Mouse (Mus musculus): Measurements from ENCODE around the gene Gm49369.
"Not testable (repeated sequence)": the region's sequence is repeated elsewhere in the genome, so short reads cannot be mapped to it uniquely, and the experiment has no call there.

Gene Gm49369

GRCm38 (mm10) chr7:142371768-142372661, 10.5 kb downstream of the Gm49369 start:
- DNase-seq (ENCODE audit: low read depth in 2 of 2, low spot score in 2 of 2): no peak

DNA sequence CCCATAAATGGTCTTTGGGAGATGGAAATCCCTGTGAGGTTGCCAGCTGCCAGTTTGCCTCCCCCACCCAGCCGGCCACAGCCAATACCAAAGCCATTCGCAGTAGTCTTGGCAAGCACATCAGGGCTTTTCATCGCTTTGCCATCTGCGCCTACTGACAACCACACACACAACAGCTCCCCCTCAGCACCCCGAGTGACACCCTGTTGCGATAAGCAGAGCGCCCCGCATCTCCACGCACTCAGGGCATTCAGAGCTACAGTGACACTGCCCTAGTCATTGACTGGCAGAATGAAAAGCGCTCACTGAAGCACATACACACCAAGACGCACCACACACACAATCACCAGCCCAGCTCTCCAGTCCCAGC, 11.1 kb downstream of the Gm49369 start:
- DNase-seq (ENCODE audit: low read depth in 2 of 2, low spot score in 2 of 2): no peak

GRCm38 (mm10) chr7:142370937-142371336, 11.5 kb downstream of the Gm49369 start:
- no peak for DNase-seq (ENCODE audit: low read depth in 2 of 2, low spot score in 2 of 2)

DNA sequence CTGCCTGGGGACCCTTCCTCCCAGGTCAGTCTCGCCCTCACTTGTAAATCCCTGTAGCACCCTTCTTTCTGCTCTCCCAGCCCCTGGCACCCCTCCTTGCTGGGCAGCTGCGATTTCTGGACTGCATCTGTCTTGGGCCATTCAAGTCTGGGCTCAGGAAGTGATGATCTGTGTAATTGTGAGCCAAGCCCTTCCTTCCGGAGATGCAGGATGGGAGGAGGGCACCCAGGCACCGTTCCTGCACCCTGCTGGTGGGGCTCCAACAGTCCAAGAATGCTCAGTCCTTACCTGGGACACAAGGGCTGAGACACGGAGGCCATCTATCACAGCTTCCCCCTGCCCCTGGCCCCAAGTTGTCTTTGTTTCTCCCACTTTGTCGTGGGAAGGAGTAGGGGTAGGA, 12.6 kb downstream of the Gm49369 start:
- no peak for DNase-seq (ENCODE audit: low read depth in 2 of 2, low spot score in 2 of 2)

DNA sequence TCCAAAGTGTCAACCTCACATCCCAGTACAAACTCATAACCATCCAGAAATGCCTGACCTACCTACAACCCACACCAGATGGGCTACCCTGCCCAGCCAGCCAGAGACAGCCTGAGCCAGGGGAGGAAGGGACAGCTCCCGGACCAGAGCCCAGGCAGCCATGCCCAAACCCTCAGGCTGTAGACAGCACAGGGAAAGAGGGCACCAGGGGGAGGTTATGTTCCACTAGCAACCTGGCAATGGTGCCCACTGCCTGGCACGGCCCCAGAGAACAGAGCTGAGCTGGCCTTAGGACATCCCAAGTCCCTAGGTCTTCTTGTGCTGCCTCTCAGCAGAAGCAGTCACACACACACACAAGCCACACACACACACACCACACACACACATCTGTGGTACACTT, 13.6 kb downstream of the Gm49369 start:
- DNase-seq (ENCODE audit: low read depth in 2 of 2, low spot score in 2 of 2): no peak

DNA sequence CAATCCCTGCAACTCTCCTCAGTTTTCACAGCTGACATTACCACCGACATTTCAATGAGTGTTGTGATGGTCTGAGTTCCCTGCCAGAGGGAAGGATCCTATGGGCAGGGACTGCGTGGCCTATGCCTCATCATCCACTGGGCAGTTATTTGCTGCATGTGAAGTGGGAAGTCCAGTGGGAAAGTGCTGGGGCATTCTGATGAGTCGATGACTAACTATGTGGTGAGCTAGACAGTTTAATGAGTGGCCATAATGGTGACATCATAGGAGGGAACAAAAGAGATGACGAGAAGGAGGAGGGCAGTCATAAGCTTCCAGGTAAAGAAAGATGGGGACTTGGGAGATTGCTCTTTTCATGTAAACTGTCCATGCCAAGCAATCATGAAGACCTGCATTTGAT, 19.4 kb downstream of the Gm49369 start:
- no peak for DNase-seq (ENCODE audit: low read depth in 2 of 2, low spot score in 2 of 2)

GRCm38 (mm10) chr7:142360743-142361142, 21.7 kb downstream of the Gm49369 start:
- no peak for DNase-seq (ENCODE audit: low read depth in 2 of 2, low spot score in 2 of 2)

- no peak for DNase-seq (ENCODE audit: low read depth in 2 of 2, low spot score in 2 of 2)
These were observed 23.3 kb downstream of the Gm49369 start for GRCm38 (mm10) chr7:142359129-142359528.

- DNase-seq (ENCODE audit: low read depth in 2 of 2, low spot score in 2 of 2): no peak
These were observed 24.9 kb downstream of the Gm49369 start for GRCm38 (mm10) chr7:142357566-142357965.

- DNase-seq (ENCODE audit: low read depth in 2 of 2, low spot score in 2 of 2): no peak
These were observed 27.7 kb downstream of the Gm49369 start for GRCm38 (mm10) chr7:142354661-142355233.

GRCm38 (mm10) chr7:142353854-142354253, 28.6 kb downstream of the Gm49369 start:
- DNase-seq (ENCODE audit: low read depth in 2 of 2, low spot score in 2 of 2): peak; percentile 62 to 69

DNA sequence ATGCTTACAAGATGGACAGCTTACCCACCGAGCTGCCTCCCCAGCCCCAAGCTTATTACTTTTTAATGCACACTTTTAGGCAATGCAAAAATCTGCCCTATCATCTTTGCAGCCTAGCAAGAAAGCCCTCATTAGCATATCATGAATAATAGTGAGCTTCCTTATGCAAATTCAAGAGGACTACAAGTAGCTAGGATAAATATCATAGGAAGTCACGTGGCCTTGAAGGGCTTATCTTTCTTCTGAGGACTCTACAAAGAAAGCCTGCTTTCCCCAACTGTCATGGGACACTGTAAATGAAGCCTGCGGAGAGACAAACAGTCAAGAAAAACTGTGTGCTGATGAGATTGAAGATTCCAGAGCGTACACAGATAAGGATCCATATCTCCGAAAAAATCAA, 30.9 kb downstream of the Gm49369 start:
- DNase-seq (ENCODE audit: low read depth in 2 of 2, low spot score in 2 of 2): no peak

DNA sequence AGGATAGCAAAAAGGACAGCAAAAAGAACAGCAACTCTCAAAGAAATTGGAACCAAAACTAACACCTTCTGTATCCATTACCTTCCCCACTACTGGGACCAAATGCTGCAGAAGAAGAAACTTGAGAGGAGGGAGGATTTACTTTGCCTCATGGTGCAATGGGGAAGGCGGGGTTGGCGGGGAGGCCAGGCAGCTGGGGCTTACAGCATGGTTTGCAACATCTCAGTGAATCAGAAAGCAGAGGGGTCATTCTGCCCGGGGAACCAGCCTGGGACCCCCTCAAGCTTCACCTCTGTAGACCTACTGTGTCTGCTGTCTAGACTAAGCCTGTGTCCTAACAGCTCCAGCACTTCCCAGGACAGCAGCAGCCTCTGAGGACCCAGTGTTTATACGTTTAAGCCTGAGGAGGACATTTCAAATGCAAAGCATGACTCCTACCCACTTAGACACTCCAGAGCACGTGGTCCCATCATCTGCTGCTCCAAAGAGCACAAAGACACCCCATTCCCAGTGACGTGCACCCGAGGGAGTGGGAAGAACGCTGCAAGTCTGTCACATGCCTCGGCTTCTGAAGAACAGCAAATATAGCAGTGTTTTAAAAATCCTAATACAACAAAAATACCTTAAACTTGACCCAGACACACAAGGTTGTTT, 33.0 kb downstream of the Gm49369 start:
- no peak for DNase-seq (ENCODE audit: low read depth in 2 of 2, low spot score in 2 of 2)

GRCm38 (mm10) chr7:142347542-142347941, 34.9 kb downstream of the Gm49369 start:
- DNase-seq (ENCODE audit: low read depth in 2 of 2, low spot score in 2 of 2): no peak

DNA sequence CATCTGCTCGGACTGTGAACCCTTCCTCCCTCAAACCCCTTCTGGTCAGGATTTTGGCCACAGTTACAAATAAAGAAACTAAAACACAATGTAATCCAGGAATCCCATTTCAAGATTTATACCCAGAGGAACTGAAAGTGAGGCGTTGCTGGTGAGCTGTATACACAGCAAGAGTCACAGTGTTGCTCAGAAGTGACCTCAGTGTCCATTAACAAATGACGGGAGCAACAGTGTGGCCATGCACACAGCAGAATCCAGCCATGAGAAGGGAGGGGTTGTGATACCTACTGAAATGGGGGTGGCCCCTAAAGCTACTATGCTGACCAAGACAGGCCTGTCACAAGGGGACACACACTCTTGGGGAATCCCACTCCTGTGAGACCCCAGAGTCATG, 40.2 kb downstream of the Gm49369 start:
- no peak for DNase-seq (ENCODE audit: low read depth in 2 of 2, low spot score in 2 of 2)

GRCm38 (mm10) chr7:142341564-142342246, 40.8 kb downstream of the Gm49369 start:
- no peak for DNase-seq (ENCODE audit: low read depth in 2 of 2, low spot score in 2 of 2)

GRCm38 (mm10) chr7:142340269-142340970, 42.0 kb downstream of the Gm49369 start:
- peak; percentile 35 to 42 for DNase-seq (ENCODE audit: low read depth in 2 of 2, low spot score in 2 of 2)

DNA sequence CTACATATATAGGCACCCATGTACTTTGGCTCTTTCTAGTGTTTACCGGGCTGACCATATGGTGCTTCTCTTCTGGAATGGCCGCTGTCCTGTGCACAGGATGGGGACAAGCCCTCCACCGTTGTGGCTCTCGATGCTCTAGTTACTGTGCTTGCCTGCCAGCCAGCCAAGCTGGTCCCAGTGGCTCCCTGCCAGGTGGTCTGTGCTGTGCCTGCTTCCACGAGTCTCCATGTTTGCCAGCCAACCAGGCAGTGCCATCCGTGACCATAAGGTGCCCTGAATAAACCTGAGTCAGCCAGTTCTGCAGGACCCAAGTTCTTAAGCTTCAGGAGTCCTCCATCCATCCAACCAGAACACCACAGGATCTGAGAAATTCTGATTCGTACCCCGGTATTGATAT, 47.3 kb downstream of the Gm49369 start:
- DNase-seq (ENCODE audit: low read depth in 2 of 2, low spot score in 2 of 2): no peak

DNA sequence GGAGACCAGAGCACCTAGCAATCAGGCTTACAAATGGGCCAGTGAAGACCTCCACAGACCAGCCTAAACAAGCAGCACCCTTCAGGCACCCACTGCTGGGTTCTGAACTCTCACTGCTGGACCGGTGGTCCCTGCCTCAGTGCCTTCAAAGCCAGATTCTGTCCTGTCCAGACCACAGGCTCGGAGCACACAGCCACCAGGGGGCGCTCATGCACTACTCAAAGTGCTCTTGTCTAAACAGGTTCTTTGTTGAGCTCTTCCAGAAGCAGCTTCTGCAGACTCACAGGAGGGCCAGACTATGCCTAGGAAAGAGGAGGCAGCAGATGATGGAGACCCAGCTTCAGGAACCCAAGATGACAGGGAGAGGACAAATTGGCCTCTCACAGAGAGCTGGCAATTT, 48.2 kb downstream of the Gm49369 start:
- peak; percentile 86 to 87 for DNase-seq (ENCODE audit: low read depth in 2 of 2, low spot score in 2 of 2)

DNA sequence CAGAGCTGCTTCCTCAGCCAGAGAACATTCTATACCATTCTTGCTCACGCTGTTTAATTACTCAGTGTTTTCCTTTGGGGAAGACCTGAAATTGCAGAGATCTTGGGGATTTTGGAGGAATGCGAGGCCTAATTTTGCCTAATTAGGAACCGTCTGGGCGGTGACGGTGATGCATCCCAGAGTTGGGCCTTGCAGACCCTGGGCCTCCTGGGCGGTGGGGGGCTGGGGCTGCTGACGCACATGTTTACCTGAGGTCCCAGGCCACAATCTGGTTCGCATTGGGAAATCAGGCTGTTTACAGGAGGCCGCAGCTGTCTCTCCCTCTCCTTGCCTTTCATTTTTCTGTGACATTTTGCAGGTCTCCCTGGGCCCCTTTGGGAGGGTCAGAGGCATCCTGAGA, 49.7 kb downstream of the Gm49369 start:
- DNase-seq (ENCODE audit: low read depth in 2 of 2, low spot score in 2 of 2): not testable (repeated sequence)

GRCm38 (mm10) chr7:142331281-142331680, 51.2 kb downstream of the Gm49369 start:
- DNase-seq (ENCODE audit: low read depth in 2 of 2, low spot score in 2 of 2): no peak
